Mouse (Mus musculus) kidney, adult 2 months (tissue): ENCODE results near the gene Vdac2.

Experiments used
- CTCF ChIP-seq: fragments of 200-500 bp; conservative IDR thresholded peaks from 2 replicates; pipeline ENCODE4 v1.5.1; 2011; ENCODE audit warnings: low read depth, mild to moderate bottlenecking, control low read depth, low read length, moderate library complexity, mixed read lengths; ENCODE audit not compliant: insufficient read depth, insufficient read length
- POLR2A ChIP-seq: fragments of 200-500 bp; IDR thresholded peaks from one replicate; pipeline ENCODE4 v1.6.1; 2011; ENCODE audit warnings: low read depth, low read length, control low read depth

GRCm38 (mm10) chr14:21786500-21786899 lies 38.5 kb upstream of the Vdac2 start:
- TF ChIP-seq POLR2A, result no peak
- no peak for TF ChIP-seq CTCF
